Mouse (Mus musculus) embryonic stem cell, embryonic (primary cell): ENCODE results near the gene Icmt.

Experiments used
- CTCF ChIA-PET, 4 experiments: fragments of 300-600 bp in 2 of 4; fragments of 350-600 bp in 2 of 4; sonication (Branson Sonifier 250); formaldehyde crosslinking; loops; one replicate each; lab custom pipeline; 2022; ENCODE audit warnings: inconsistent platforms in 2 of 4; lab: Charles Lee
- POLR2A ChIA-PET, 4 experiments: fragments of 300-600 bp in 2 of 4; fragments of 350-600 bp in 2 of 4; sonication (Branson Sonifier 250); formaldehyde crosslinking; loops; one replicate each; lab custom pipeline; 2022; ENCODE audit warnings: antibody characterized with exemption in 4 of 4, inconsistent platforms in 1 of 4; lab: Charles Lee

The Icmt gene

GRCm38 (mm10) chr4:152355672-152356071 is 58.6 kb downstream of the Icmt start:
- ChIA-PET CTCF (interaction anchor here in 3 of 4 experiments (0.6 to 4.2 kb wide), 6 partner anchors 11 to 219 kb away, joined by 3 to 18 read pairs (median 3); no protein-coding TSS in a partner anchor), POLR2A (interaction anchor here in 2 of 4 experiments (0.6 to 1.9 kb wide), 5 partner anchors 10 to 23 kb away, joined by 3 to 8 read pairs (median 3); no protein-coding TSS in a partner anchor)
